Mouse (Mus musculus) myocyte (in vitro differentiated cells): ENCODE measurements around the gene H60c.

Experiments used
- MAX ChIP-seq: IDR thresholded peaks from one replicate; pipeline ENCODE4 v1.6.1; 2011; ENCODE audit warnings: low read depth, mild to moderate bottlenecking, control low read depth
- USF1 ChIP-seq: IDR thresholded peaks from one replicate; pipeline ENCODE4 v1.6.1; 2011; ENCODE audit warnings: low read depth, mild to moderate bottlenecking, control low read depth, moderate library complexity

DNA sequence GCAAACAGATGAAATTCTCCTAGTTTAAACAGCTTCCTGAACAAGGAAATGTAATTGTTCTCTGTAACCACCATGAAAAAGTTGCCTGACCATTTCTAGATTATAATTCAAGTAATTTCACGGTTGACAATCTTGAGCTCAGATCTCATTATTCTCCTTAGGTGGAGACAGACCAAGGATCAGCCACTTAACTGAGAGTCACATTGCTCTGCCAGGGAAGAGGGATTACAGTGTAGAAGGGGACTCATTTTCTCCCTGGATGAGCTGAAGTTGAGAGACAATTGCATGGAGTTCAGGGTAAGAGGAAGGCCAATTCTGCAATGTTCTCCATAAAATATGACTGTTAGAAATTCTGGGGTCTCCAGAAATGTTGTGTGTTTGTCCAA, 41.2 kb upstream of the H60c start:
- no peak for TF ChIP-seq MAX
- no peak for TF ChIP-seq USF1
